Mouse (Mus musculus) skeletal muscle tissue, postnatal 0 days (tissue): ENCODE data around the gene Zkscan7. TPM values are rescaled to one million over a fixed set of nuclear protein-coding genes. Genes with fewer than 3 reads are reported as not detected.

Experiments
- polyA plus RNA-seq: library from polyadenylated mRNA; unstranded; fragments of >200 nt; fragmentation: Nextera tagmentation; extraction: Ambion mirVana; gene quantifications from 2 replicates; pipeline ENCODE4 v1.2.1, GENCODE M21; 2015

The Zkscan7 gene
- 1.5 and 1.8 TPM in 2 replicates for polyA plus RNA-seq

DNA sequence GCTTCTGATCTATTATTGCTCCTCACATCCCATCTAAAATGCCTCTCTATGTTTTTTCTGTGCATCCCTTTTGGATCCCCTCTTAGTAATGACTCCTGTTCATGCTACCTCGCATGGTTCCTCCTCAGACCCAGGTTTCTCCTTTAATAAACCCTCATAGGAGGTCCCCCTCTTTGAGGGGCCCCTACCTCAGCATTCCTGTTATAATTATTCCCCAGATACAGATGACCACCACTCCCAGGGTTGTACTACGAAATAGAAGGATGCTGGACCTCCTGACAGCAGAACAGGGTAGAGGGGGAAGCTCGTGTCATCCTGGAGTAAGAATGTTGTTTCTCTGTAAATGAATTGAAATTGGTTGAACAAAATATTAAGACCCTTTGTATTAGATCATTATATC lies at the start of gene Zkscan7:
Gene Zkscan7 (plus strand): TSS at position 301 of the 400 bp plus-strand sequence.

DNA sequence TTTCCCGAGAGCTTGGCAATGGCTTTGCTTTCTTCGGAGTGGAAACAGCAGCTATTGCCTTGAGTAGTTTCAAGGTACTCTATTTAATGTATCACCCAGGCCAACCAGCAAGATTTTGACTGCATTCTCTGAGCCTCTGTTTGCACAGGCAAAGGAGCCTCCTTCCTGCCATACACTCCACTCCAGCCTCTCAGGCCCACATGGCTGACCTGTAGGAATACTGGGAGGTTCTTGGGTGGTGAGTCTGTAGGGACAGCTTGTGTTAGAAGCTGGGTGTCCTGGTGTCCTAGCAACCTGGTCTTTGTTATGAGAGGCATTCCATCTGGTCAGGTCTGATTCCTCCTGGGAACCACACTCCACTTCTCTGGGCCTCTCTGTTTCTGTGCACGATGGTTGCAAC lies 41.7 kb upstream of the Zkscan7 start, which contains the start of gene Gm35549:
Gene Gm35549 (minus strand): TSS at position 276 of the 400 bp plus-strand sequence.

DNA sequence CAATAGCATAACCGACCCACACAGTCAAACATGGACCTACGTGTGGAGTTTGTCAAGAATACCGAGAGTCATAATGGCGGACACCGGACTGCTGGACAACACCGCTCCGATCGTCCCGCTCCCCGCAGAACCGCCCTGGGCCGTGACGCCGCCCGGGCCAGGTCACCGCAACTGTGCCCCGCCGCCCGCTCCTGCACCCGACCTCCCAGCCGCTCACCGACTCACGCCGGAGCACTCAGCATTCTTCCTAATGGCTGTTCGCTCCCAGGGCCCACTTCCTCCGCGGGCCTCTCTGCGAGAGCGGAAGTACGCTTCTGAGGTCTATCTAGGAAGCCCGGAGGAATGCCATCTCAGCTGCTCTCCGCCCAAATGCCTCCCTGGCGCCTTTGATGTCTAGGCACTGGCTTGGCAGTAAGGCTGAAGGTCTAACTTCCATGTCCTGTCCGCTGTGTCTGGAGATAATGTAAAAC lies 19.8 kb upstream of the Zkscan7 start, which contains the start of gene Zfp445:
Gene Zfp445 (minus strand): TSS at position 310 of the 470 bp plus-strand sequence.

GRCm38 (mm10) chr9:122922936-122923381 lies 37.5 kb downstream of the Zkscan7 start, which contains the start of gene Zfp105:
Gene Zfp105, plus strand, starts transcription at chr9:122923072.

Other genes with a start within 250 kb of the Zkscan7 start
- 0.80 TPM in 1 of 2 replicates, not detected in the other for gene Topaz1, start 138.3 kb upstream of the Zkscan7 start, polyA plus RNA-seq
- 7.7 and 8.6 TPM in 2 replicates for gene Tcaim, start 80.1 kb upstream of the Zkscan7 start, polyA plus RNA-seq
- gene Gm35549, start 41.6 kb upstream of the Zkscan7 start, polyA plus RNA-seq: not detected in 2 replicates
- 14.2 and 19.3 TPM in 2 replicates for gene Zfp445, start 19.7 kb upstream of the Zkscan7 start, polyA plus RNA-seq
- 8.3 and 9.3 TPM in 2 replicates for gene Zfp105, start 37.4 kb downstream of the Zkscan7 start, polyA plus RNA-seq
- 20.5 and 22.3 TPM in 2 replicates for gene 1110059G10Rik, start 65.3 kb downstream of the Zkscan7 start, polyA plus RNA-seq
- gene Kif15, start 65.4 kb downstream of the Zkscan7 start, polyA plus RNA-seq: 9.3 and 9.8 TPM in 2 replicates
- gene Tmem42, start 135.6 kb downstream of the Zkscan7 start, polyA plus RNA-seq: 17.0 and 19.4 TPM in 2 replicates
- 0.32 and 0.49 TPM in 2 replicates for gene Tgm4, start 149.0 kb downstream of the Zkscan7 start, polyA plus RNA-seq
- 34.9 and 38.9 TPM in 2 replicates for gene Zdhhc3, start 227.5 kb downstream of the Zkscan7 start, polyA plus RNA-seq
- 41.3 and 49.0 TPM in 2 replicates for gene Exosc7, start 227.5 kb downstream of the Zkscan7 start, polyA plus RNA-seq